Mouse (Mus musculus): ENCODE measurements at regions not wholly inside any gene's neighbourhood (a gene's known extent, or its start where the extent isn't known, plus 50 kb on each side); places are given as distances from the start of the nearest gene placed in this dataset.

DNA sequence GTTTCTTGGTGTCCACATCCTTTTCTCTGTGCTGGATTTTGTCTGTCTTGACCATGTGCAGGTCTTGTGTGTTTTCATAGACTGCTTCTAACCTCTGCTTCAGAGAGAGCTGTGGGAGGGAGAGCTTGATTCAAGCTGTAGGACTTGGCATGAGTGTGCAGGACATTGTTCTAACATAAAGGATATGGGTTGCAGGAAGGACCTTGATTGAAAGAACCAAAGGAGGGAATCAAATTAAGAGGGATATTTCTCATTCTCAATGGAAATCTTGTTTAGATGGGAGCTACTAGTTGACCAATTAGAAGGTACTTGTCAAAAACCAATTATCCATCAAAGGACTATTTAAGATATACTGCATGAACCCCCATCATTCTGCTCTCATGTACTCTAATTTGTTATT lies 244.9 kb upstream of the Xrcc4 start:
- no peak overlapping the region for H3K4me2 ChIP-seq (replicated peaks; ENCODE audit: low read depth, low read length)
- no peak for ATAC-seq (ENCODE audit: low FRiP score, low TSS enrichment)
- no peak overlapping the region for H3K9ac ChIP-seq (replicated peaks; ENCODE audit: low read length)
- no peak overlapping the region for H3K27ac ChIP-seq (ENCODE audit: low read length)
- no peaks in the 10 kb centered on the region for H3K9me3 ChIP-seq (ENCODE audit: low read length)
- no peaks in the 10 kb centered on the region for H3K4me1 ChIP-seq (ENCODE audit: insufficient read depth, low read length)
- H3K27me3 ChIP-seq (ENCODE audit: insufficient read depth, low read length): no peaks in the 10 kb centered on the region
- H3K4me3 ChIP-seq (ENCODE audit: low read length): no peak overlapping the region
- no peaks in the 10 kb centered on the region for H3K36me3 ChIP-seq (ENCODE audit: insufficient read depth, low read length)

- H3K4me3 ChIP-seq (ENCODE audit: low read length): no peak overlapping the region
- no peaks in the 10 kb centered on the region for H3K36me3 ChIP-seq (ENCODE audit: insufficient read depth, low read length)
- no peaks in the 10 kb centered on the region for H3K9me3 ChIP-seq (ENCODE audit: low read length)
- no peaks in the 10 kb centered on the region for H3K27me3 ChIP-seq (ENCODE audit: insufficient read depth, low read length)
- WGBS: 83% methylated on average over 3 of the region's 3 CpGs
- H3K27ac ChIP-seq (ENCODE audit: low read length): no peak overlapping the region
- no peak overlapping the region for H3K9ac ChIP-seq (replicated peaks; ENCODE audit: low read length)
- H3K4me1 ChIP-seq (ENCODE audit: insufficient read depth, low read length): no peaks in the 10 kb centered on the region
- no peak for ATAC-seq (ENCODE audit: low FRiP score, low TSS enrichment)
- H3K4me2 ChIP-seq (replicated peaks; ENCODE audit: low read depth, low read length): no peak overlapping the region
Observed at GRCm38 (mm10) chr13:90325226-90325625, 235.8 kb upstream of the Xrcc4 start.

DNA sequence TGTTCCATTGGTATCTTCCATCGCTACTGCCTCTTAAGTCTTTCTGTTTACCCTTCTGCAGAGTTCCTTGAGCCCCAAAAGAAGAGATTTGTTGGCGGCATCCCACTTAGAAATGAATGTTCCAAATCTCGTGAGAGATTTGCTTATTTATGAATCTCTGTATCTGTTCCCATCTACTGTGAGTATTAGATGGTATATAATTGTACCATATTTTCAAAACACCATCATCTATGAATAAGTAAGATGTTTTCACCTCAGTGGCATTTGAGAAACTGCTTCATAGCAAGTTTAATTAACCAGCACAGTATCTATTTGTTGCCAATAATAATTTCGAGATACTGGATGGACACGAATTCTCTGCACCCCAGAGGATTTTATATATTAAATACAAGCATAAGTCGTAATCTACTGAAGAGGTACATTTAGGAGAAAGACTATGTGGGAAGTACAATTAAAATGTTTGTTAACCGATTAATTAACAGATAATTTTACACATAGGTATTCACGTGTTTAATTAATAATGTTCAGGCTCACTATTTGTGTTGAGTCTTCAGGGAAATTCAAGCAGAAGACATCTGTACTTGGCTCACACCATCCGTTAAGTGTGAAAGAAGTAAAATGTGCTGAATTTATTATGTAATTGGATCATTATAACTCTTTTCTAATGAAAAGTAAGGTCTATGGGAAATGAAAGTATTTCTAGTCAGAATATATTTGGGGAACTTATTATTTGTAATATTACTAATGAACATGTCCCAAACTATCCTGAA lies 224.0 kb upstream of the Xrcc4 start:
- Histone ChIP-seq H3K9me3 (ENCODE audit: low read length) (0 out of 2 replicates have a peak, but pooled peaks cover 2% of the 10 kb centered on the region), H3K4me2 (replicated peaks; ENCODE audit: low read depth, low read length) (no peak overlapping the region), H3K9ac (replicated peaks; ENCODE audit: low read length) (no peak overlapping the region), H3K27me3 (ENCODE audit: insufficient read depth, low read length) (no peaks in the 10 kb centered on the region), H3K4me3 (ENCODE audit: low read length) (no peak overlapping the region), H3K27ac (ENCODE audit: low read length) (no peak overlapping the region), H3K36me3 (ENCODE audit: insufficient read depth, low read length) (no peaks in the 10 kb centered on the region), H3K4me1 (ENCODE audit: insufficient read depth, low read length) (no peaks in the 10 kb centered on the region)
- ATAC-seq (ENCODE audit: low FRiP score, low TSS enrichment): no peak
- 92% methylated on average over 9 of the region's 9 CpGs for WGBS

- Histone ChIP-seq H3K27ac (ENCODE audit: low read length) (no peak overlapping the region), H3K36me3 (ENCODE audit: insufficient read depth, low read length) (no peaks in the 10 kb centered on the region), H3K4me3 (ENCODE audit: low read length) (no peak overlapping the region), H3K4me1 (ENCODE audit: insufficient read depth, low read length) (no peaks in the 10 kb centered on the region), H3K9ac (replicated peaks; ENCODE audit: low read length) (no peak overlapping the region), H3K27me3 (ENCODE audit: insufficient read depth, low read length) (no peaks in the 10 kb centered on the region), H3K9me3 (ENCODE audit: low read length) (0 out of 2 replicates have a peak, but pooled peaks cover 2% of the 10 kb centered on the region), H3K4me2 (replicated peaks; ENCODE audit: low read depth, low read length) (no peak overlapping the region)
- no peak for ATAC-seq (ENCODE audit: low FRiP score, low TSS enrichment)
Observed at GRCm38 (mm10) chr13:90310482-90310881, 221.1 kb upstream of the Xrcc4 start.

- no peaks in the 10 kb centered on the region for H3K27me3 ChIP-seq (ENCODE audit: insufficient read depth, low read length)
- WGBS: 78% methylated on average over 3 of the region's 3 CpGs
- H3K4me3 ChIP-seq (ENCODE audit: low read length): no peak overlapping the region
- no peak overlapping the region for H3K27ac ChIP-seq (ENCODE audit: low read length)
- no peak for ATAC-seq (ENCODE audit: low FRiP score, low TSS enrichment)
- no peak overlapping the region for H3K4me2 ChIP-seq (replicated peaks; ENCODE audit: low read depth, low read length)
- H3K9ac ChIP-seq (replicated peaks; ENCODE audit: low read length): no peak overlapping the region
- no peaks in the 10 kb centered on the region for H3K9me3 ChIP-seq (ENCODE audit: low read length)
- H3K36me3 ChIP-seq (ENCODE audit: insufficient read depth, low read length): no peaks in the 10 kb centered on the region
- H3K4me1 ChIP-seq (ENCODE audit: insufficient read depth, low read length): no peaks in the 10 kb centered on the region
Observed at GRCm38 (mm10) chr13:90300481-90300880, 211.1 kb upstream of the Xrcc4 start.

DNA sequence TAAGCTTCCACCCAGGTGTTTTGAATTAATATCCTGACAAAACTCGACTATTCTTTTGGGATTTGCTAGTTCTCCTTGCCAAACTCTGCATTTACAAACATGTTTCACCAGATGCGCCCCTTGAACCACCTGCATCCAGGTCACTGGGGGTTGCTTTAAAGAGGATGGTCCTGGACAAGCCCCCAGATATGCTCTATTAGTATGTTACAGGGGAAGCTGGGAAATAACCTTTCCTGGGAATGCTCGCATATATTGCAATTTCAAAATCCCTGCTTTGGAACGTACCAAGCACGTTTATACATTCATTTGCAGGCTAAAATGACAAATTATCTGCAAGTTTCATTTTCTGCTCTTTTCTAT lies 205.2 kb upstream of the Xrcc4 start:
- WGBS: 80% methylated on average over 5 of the region's 5 CpGs
- H3K4me2 ChIP-seq (replicated peaks; ENCODE audit: low read depth, low read length): no peak overlapping the region
- H3K27me3 ChIP-seq (ENCODE audit: insufficient read depth, low read length): no peaks in the 10 kb centered on the region
- H3K27ac ChIP-seq (ENCODE audit: low read length): no peak overlapping the region
- H3K9ac ChIP-seq (replicated peaks; ENCODE audit: low read length): no peak overlapping the region
- no peak for ATAC-seq (ENCODE audit: low FRiP score, low TSS enrichment)
- H3K9me3 ChIP-seq (ENCODE audit: low read length): no peaks in the 10 kb centered on the region
- H3K36me3 ChIP-seq (ENCODE audit: insufficient read depth, low read length): no peaks in the 10 kb centered on the region
- no peaks in the 10 kb centered on the region for H3K4me1 ChIP-seq (ENCODE audit: insufficient read depth, low read length)
- H3K4me3 ChIP-seq (ENCODE audit: low read length): no peak overlapping the region

GRCm38 (mm10) chr13:90293697-90294647 lies 204.6 kb upstream of the Xrcc4 start:
- Histone ChIP-seq H3K9me3 (ENCODE audit: low read length) (no peaks in the 10 kb centered on the region), H3K4me1 (ENCODE audit: insufficient read depth, low read length) (no peaks in the 10 kb centered on the region), H3K27ac (ENCODE audit: low read length) (no peak overlapping the region), H3K27me3 (ENCODE audit: insufficient read depth, low read length) (no peaks in the 10 kb centered on the region), H3K4me3 (ENCODE audit: low read length) (no peak overlapping the region), H3K9ac (replicated peaks; ENCODE audit: low read length) (no peak overlapping the region), H3K36me3 (ENCODE audit: insufficient read depth, low read length) (no peaks in the 10 kb centered on the region), H3K4me2 (replicated peaks; ENCODE audit: low read depth, low read length) (no peak overlapping the region)
- 63% methylated on average over 10 of the region's 10 CpGs for WGBS
- ATAC-seq (ENCODE audit: low FRiP score, low TSS enrichment): no peak

GRCm38 (mm10) chr13:90292905-90293304 lies 203.5 kb upstream of the Xrcc4 start:
- no peak overlapping the region for H3K4me2 ChIP-seq (replicated peaks; ENCODE audit: low read depth, low read length)
- no peak overlapping the region for H3K4me3 ChIP-seq (ENCODE audit: low read length)
- H3K4me1 ChIP-seq (ENCODE audit: insufficient read depth, low read length): no peaks in the 10 kb centered on the region
- H3K9ac ChIP-seq (replicated peaks; ENCODE audit: low read length): no peak overlapping the region
- no peaks in the 10 kb centered on the region for H3K27me3 ChIP-seq (ENCODE audit: insufficient read depth, low read length)
- H3K9me3 ChIP-seq (ENCODE audit: low read length): no peaks in the 10 kb centered on the region
- H3K27ac ChIP-seq (ENCODE audit: low read length): no peak overlapping the region
- ATAC-seq (ENCODE audit: low FRiP score, low TSS enrichment): no peak
- H3K36me3 ChIP-seq (ENCODE audit: insufficient read depth, low read length): no peaks in the 10 kb centered on the region
- WGBS: 77% methylated on average over 4 of the region's 4 CpGs

DNA sequence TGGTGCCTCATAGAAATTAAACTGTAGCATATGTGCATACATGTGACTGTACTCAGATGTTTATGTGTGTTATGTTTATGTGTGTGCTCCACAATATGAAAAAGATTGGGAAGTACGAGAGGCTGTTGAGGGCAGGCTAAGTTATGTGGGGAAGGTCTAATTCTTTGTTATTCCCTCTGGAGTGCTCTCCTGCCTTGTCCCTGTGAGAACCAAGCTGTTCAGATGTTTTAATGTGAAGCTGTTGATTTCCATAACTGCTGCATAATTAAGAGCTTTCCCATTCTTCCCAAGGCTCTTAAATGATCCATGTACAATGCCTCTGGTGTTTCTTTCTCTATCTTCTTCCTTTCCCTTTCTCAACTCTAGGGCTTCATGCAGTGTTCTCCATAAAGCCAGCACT lies 202.7 kb upstream of the Xrcc4 start:
- Histone ChIP-seq H3K9ac (replicated peaks; ENCODE audit: low read length) (no peak overlapping the region), H3K4me2 (replicated peaks; ENCODE audit: low read depth, low read length) (no peak overlapping the region), H3K4me1 (ENCODE audit: insufficient read depth, low read length) (no peaks in the 10 kb centered on the region), H3K27me3 (ENCODE audit: insufficient read depth, low read length) (no peaks in the 10 kb centered on the region), H3K36me3 (ENCODE audit: insufficient read depth, low read length) (no peaks in the 10 kb centered on the region), H3K27ac (ENCODE audit: low read length) (no peak overlapping the region), H3K4me3 (ENCODE audit: low read length) (no peak overlapping the region), H3K9me3 (ENCODE audit: low read length) (no peaks in the 10 kb centered on the region)
- WGBS: 92% methylated on average over 1 of the region's 1 CpGs
- ATAC-seq (ENCODE audit: low FRiP score, low TSS enrichment): no peak

DNA sequence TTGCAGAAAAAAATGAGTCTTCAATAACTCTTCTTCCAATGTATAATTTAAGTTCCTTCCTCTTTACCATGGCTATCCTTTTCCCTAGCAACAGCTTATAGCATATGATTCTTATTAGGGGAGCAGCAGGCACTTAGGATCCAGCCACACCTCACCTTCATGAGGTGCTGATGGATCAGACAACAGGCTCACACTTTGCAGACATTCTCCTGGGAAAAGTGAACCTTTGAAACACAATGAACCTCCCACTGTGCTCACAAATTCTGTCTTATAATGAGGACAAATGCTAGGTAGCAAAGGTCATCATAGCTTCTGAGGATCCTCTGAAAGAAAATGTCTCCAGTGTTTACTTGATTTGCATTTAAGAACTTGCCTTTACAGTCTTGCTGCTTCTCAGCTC lies 191.6 kb upstream of the Xrcc4 start:
- no peaks in the 10 kb centered on the region for H3K4me1 ChIP-seq (ENCODE audit: insufficient read depth, low read length)
- no peaks in the 10 kb centered on the region for H3K9me3 ChIP-seq (ENCODE audit: low read length)
- no peak overlapping the region for H3K27ac ChIP-seq (ENCODE audit: low read length)
- H3K36me3 ChIP-seq (ENCODE audit: insufficient read depth, low read length): no peaks in the 10 kb centered on the region
- no peak overlapping the region for H3K4me3 ChIP-seq (ENCODE audit: low read length)
- no peak for ATAC-seq (ENCODE audit: low FRiP score, low TSS enrichment)
- no peak overlapping the region for H3K9ac ChIP-seq (replicated peaks; ENCODE audit: low read length)
- no peak overlapping the region for H3K4me2 ChIP-seq (replicated peaks; ENCODE audit: low read depth, low read length)
- no peaks in the 10 kb centered on the region for H3K27me3 ChIP-seq (ENCODE audit: insufficient read depth, low read length)
